Mouse (Mus musculus) stomach, postnatal 0 days (tissue): ENCODE results near the gene Ank3. TPM values are rescaled to one million over a fixed set of nuclear protein-coding genes. Genes with fewer than 3 reads are reported as not detected.

Experiments
- ATAC-seq: fragments of 200-750 bp; cut with Nextera tagmentation; 2 replicates; pipeline ENCODE4 v1.8.0; 2017; ENCODE audit not compliant: low FRiP score, low TSS enrichment
- DNase-seq: peaks from one replicate; pipeline ENCODE4 v3.0.0-alpha.2; 2016; ENCODE audit warnings: low spot score
- H3K27ac ChIP-seq: fragments of 300-500 bp; sonication (generic); replicated peaks from 2 replicates; pipeline ENCODE4 v1.5.1; 2014; ENCODE audit warnings: mild to moderate bottlenecking, control low read depth
- H3K27me3 ChIP-seq: fragments of 300-500 bp; sonication (generic); 2 replicates; pipeline ENCODE4 v1.6.1; 2014; ENCODE audit warnings: low read length; ENCODE audit not compliant: control insufficient read depth, insufficient read depth
- H3K36me3 ChIP-seq: fragments of 300-500 bp; sonication (generic); 2 replicates; pipeline ENCODE4 v1.6.1; 2014; ENCODE audit warnings: low read length, mixed read lengths; ENCODE audit not compliant: control insufficient read depth, insufficient read depth
- H3K4me1 ChIP-seq: fragments of 300-500 bp; sonication (generic); replicated peaks from 2 replicates; pipeline ENCODE4 v1.6.1; 2014; ENCODE audit warnings: antibody characterized with exemption; ENCODE audit not compliant: control insufficient read depth, insufficient read depth
- H3K4me2 ChIP-seq: fragments of 300-500 bp; sonication (generic); replicated peaks from 2 replicates; pipeline ENCODE4 v1.6.1; 2014; ENCODE audit warnings: low read depth, mild to moderate bottlenecking, control low read depth, moderate library complexity
- H3K4me3 ChIP-seq: fragments of 300-500 bp; sonication (generic); 2 replicates; pipeline ENCODE4 v1.5.1; 2014; ENCODE audit warnings: low read depth, low read length, control low read depth
- H3K9ac ChIP-seq: fragments of 300-500 bp; sonication (generic); 2 replicates; pipeline ENCODE4 v1.6.1; 2014; ENCODE audit warnings: mild to moderate bottlenecking, low read length, control low read depth, mixed read lengths
- H3K9me3 ChIP-seq: fragments of 300-500 bp; sonication (generic); 2 replicates; pipeline ENCODE4 v1.6.1; 2016; ENCODE audit warnings: low read length; ENCODE audit not compliant: control insufficient read depth
- CTCF ChIP-seq: IDR thresholded peaks from 2 replicates; pipeline ENCODE4 v1.5.1; 2016; ENCODE audit warnings: antibody characterized with exemption, low read depth, mild to moderate bottlenecking, moderate library complexity
- EP300 ChIP-seq: optimal IDR thresholded peaks from 2 replicates; pipeline ENCODE3; 2016; ENCODE audit warnings: antibody characterized with exemption
- WGBS: fragments of 180-500 bp; shearing (Covaris S2); extraction: QIAGEN DNeasy Blood & Tissue Kit; methylation state at CpG from one replicate; pipeline ENCODE4 v1.1.7; 2014; 5-methylcytosine and 5-hydroxymethylcytosine counted together
- polyA plus RNA-seq: library from polyadenylated mRNA; unstranded; fragments of >200 nt; fragmentation: Nextera tagmentation; extraction: Ambion mirVana; gene quantifications from 2 replicates; pipeline ENCODE4 v1.2.1, GENCODE M21; 2015

Ank3 gene
- polyA plus RNA-seq, 1 experiment from 2014 or later: 16.0 TPM

GRCm38 (mm10) chr10:69635910-69636656, 237.5 kb downstream of the Ank3 start:
- no peaks in the 10 kb centered on the region for H3K27me3 ChIP-seq
- H3K4me1 ChIP-seq: no peaks in the 10 kb centered on the region
- no peak for DNase-seq
- H3K36me3 ChIP-seq: no peaks in the 10 kb centered on the region
- H3K27ac ChIP-seq: no peak overlapping the region
- no peak overlapping the region for H3K4me2 ChIP-seq
- TF ChIP-seq EP300 (no peak), CTCF (no peak)
- H3K9me3 ChIP-seq: no peaks in the 10 kb centered on the region
- H3K4me3 ChIP-seq: no peak overlapping the region
- 54% methylated on average over 11 of the region's 11 CpGs for WGBS
- no peak for ATAC-seq
- no peak overlapping the region for H3K9ac ChIP-seq

GRCm38 (mm10) chr10:69639138-69639537, 240.6 kb downstream of the Ank3 start:
- no peaks in the 10 kb centered on the region for H3K4me1 ChIP-seq
- no peak overlapping the region for H3K9ac ChIP-seq
- WGBS: 87% methylated on average over 6 of the region's 6 CpGs
- H3K27ac ChIP-seq: no peak overlapping the region
- no peak for TF ChIP-seq EP300
- TF ChIP-seq CTCF: peak; percentile 43
- no peak for DNase-seq
- H3K9me3 ChIP-seq: no peaks in the 10 kb centered on the region
- no peaks in the 10 kb centered on the region for H3K36me3 ChIP-seq
- no peak for ATAC-seq
- no peaks in the 10 kb centered on the region for H3K27me3 ChIP-seq
- no peak overlapping the region for H3K4me2 ChIP-seq
- no peak overlapping the region for H3K4me3 ChIP-seq

- TF ChIP-seq EP300: no peak
- TF ChIP-seq CTCF: peak; percentile 57
- Histone ChIP-seq H3K4me1 (no peaks in the 10 kb centered on the region), H3K4me3 (no peak overlapping the region), H3K9me3 (no peaks in the 10 kb centered on the region), H3K4me2 (no peak overlapping the region), H3K36me3 (no peaks in the 10 kb centered on the region), H3K27ac (no peak overlapping the region), H3K9ac (no peak overlapping the region), H3K27me3 (no peaks in the 10 kb centered on the region)
- 75% methylated on average over 4 of the region's 4 CpGs for WGBS
- no peak for ATAC-seq
- no peak for DNase-seq
These were observed 242.0 kb downstream of the Ank3 start for GRCm38 (mm10) chr10:69640617-69641016.

DNA sequence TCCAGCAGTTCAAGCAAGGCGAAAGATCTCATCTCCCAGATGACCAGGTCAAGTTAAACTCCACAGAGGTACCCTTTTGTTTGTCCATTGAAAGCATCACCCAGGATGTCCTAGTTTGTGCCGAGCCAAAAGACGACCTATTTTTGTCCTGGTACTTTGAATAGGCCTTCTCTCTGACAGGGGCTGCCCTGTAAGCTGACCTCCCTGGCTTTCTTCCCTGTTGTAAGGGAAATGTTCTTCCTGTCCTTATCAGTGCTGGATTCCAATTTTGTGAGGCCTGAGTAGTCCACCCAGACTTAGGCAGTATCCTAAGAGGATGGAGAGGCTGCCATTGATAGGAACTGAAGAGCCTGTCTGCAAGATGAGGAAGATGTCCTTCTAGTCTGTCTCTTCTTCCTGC, 244.9 kb downstream of the Ank3 start:
- Histone ChIP-seq H3K4me3 (no peak overlapping the region), H3K36me3 (no peaks in the 10 kb centered on the region), H3K9me3 (no peaks in the 10 kb centered on the region), H3K4me2 (no peak overlapping the region), H3K27me3 (no peaks in the 10 kb centered on the region), H3K4me1 (no peaks in the 10 kb centered on the region), H3K27ac (no peak overlapping the region), H3K9ac (no peak overlapping the region)
- no peak for TF ChIP-seq CTCF
- TF ChIP-seq EP300: no peak
- ATAC-seq (no peak), DNase-seq (no peak)
- WGBS: 51% methylated on average over 3 of the region's 3 CpGs

DNA sequence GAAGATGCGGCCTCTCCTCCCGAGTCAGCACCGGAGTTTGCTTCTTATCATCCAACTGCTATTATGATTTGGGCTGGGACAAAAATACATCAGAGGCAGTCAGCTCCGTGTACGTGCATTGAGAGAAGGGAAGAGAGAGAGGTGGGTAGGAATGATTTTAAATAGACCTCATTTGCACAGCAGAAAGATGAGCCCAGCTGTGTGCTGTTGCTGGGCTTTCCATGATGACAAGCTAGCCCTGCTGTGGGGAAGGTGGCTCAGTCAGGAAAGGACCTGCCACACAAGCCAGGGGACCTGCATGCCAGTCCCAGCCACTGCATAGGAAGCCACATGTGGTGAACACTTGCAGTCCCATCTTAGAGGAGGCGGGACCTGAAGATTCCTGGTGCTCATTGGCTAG, 245.4 kb downstream of the Ank3 start:
- ATAC-seq: no peak
- Histone ChIP-seq H3K27me3 (no peaks in the 10 kb centered on the region), H3K36me3 (no peaks in the 10 kb centered on the region), H3K4me3 (no peak overlapping the region), H3K4me2 (no peak overlapping the region), H3K27ac (no peak overlapping the region), H3K4me1 (no peaks in the 10 kb centered on the region), H3K9ac (no peak overlapping the region), H3K9me3 (no peaks in the 10 kb centered on the region)
- 80% methylated on average over 6 of the region's 6 CpGs for WGBS
- TF ChIP-seq CTCF (no peak), EP300 (no peak)
- no peak for DNase-seq

DNA sequence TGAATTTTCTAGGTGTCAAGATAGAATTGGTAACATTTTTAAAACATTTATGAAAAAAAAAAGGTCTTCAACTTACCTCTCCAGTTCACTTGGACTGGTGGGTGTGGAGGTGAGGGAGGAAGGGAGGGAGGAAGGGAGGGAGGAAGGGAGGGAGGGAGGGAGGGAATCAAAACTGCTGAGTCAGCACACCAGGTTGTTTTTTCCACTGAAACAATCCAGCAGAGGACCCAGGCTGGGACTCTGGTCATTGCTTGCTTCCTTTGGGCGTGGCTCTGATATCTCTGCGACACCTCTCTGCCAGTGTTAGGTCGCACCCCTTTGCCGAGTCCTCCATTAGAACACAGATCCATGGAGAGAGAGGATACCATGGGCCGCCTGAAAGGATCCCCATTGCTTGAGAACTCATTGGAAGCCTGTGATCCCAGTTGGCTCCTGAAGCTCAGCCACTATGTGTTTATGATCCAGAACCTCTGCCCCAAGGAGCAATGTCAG, 246.8 kb downstream of the Ank3 start:
- TF ChIP-seq EP300 (no peak), CTCF (no peak)
- no peak for ATAC-seq
- Histone ChIP-seq H3K9me3 (no peaks in the 10 kb centered on the region), H3K4me2 (no peak overlapping the region), H3K27ac (no peak overlapping the region), H3K36me3 (no peaks in the 10 kb centered on the region), H3K9ac (no peak overlapping the region), H3K4me3 (no peak overlapping the region), H3K27me3 (no peaks in the 10 kb centered on the region), H3K4me1 (no peaks in the 10 kb centered on the region)
- no peak for DNase-seq
- 82% methylated on average over 5 of the region's 5 CpGs for WGBS
